Mouse (Mus musculus): ENCODE measurements at regions not wholly inside any gene's neighbourhood (a gene's known extent, or its start where the extent isn't known, plus 50 kb on each side); places are given as distances from the start of the nearest gene placed in this dataset.

DNA sequence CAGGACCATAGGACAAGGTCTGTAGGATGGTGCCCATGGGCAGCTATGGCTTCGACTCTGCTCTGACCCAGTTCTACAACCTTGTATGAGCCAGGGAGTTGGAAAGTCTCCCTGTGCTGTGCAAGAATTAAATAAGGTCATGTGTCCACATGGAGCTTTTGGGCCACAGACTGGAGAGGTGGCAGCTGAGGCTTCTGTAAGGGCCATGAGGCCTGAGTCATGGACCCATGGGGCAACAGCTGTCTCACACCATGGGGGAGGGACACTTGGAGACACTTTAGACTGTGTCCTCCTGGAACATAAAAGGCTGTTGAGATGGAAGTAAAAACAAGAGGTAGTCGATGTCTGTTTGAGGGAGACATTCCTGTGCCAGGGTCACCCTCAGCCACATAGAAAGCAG lies 154.5 kb upstream of the Gm3448 start:
- intact Hi-C loops (cut with DNase I), result no loop called here
- DNase-seq, result no peak

DNA sequence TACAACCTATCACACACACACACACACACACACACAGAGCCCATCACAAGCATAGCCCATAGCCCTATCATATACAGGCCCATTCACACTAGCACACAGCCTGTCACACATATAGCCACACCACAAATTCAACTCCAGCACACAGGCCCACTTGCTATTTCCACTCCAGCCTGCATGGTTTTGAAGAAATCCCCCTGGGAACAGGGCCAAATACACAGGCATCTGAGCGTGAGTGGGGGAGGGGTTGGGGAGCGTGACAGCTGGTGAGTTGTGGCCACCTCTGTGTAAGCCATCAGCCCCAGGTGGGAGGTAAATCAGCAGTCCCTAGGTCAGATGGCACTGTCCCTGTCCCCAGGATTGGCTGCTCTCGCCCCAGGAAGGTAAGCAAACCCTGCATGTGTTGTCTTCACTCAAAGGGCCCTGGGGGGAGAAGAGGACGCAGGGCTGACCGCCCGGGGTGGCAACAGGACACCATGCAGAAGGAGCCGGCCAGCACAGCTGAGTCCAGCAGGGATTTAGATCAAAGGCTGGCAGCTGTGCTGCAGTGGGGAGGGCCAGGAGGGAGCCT lies 153.6 kb upstream of the Gm3448 start:
- intact Hi-C loops (cut with DNase I), result no loop called here
- DNase-seq, result peak; percentile 70

DNA sequence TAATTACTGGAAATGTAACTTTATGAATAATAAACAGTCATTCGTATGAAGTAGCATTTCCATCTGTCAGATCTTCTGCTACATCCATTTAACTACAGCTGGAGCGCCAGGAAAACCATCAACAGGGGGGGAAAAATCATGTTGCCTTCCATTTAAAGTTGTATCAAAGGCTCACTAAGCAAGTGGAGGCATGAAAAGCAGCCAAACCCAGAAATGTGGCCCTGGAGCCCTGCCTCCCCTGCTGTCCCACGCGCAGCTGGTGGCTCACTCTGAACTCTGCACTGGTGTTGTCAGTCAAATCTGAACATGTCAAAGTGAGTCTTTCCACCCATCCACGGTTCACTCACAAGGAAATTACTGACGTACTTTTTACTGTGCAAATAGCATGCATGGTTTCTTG lies 152.5 kb upstream of the Gm3448 start:
- intact Hi-C loops (cut with DNase I), result no loop called here
- no peak for DNase-seq

DNA sequence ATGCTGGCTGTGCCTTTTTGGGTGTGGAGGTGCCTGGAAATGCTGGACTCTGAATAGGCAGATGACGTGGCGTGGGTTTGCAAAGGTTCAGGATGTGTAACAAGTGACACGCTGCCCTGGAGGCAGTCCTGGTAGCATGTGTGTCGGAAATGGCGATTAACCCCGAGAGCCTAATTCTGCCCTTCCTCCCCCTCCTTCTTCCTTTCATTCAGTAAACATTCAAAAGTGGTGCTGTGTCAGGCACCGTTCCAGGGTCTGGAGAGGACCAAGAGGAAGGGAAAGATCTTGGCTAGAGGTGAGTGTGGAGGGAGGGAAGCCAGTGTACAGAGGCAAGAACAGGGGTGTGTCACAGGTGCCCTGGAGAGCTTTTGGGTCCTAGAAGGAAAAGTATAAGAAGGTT lies 151.5 kb upstream of the Gm3448 start:
- intact Hi-C loops (cut with DNase I), result no loop called here
- no peak for DNase-seq

- intact Hi-C loops (cut with DNase I), result no loop called here
- no peak for DNase-seq
These were observed 143.9 kb upstream of the Gm3448 start for GRCm38 (mm10) chr17:15185217-15185616.

- DNase-seq, result no peak
- intact Hi-C loops (cut with DNase I), result no loop called here
These were observed 142.5 kb upstream of the Gm3448 start for GRCm38 (mm10) chr17:15183800-15184199.

- DNase-seq, result no peak
- intact Hi-C loops (cut with DNase I), result no loop called here
These were observed 140.8 kb upstream of the Gm3448 start for GRCm38 (mm10) chr17:15182105-15182504.

DNA sequence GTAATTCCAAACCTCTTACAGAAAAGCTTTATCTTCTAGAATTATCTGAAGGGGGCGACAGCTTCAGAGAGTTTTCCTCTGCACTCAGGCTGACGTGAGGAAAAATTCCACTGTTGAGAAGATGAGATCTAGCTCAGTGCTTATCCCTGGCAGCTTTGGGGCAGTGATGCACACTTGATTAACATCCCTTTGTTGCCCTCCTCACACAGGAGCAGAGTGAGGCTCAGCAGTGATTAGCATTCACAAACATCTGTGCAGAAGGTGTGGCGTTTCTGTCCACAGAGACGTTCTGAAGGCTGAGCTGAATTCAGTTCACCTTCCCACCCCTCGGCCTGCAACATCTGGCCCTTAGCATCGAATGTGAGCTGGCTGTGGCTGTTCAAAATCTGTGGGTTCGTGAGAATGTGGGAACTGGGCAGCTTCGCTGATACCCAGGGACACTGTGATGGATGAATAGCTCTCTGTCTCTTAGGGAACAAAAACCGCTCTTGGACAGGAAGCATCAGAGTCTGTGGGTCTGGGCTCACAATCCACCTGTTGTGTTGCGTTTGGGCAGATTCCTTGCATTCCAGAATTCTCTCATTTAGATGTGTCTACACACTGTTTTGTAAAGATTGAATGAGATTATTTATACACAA lies 139.0 kb upstream of the Gm3448 start:
- no peak for DNase-seq

GRCm38 (mm10) chr17:15179411-15179951 lies 138.1 kb upstream of the Gm3448 start:
- no peak for DNase-seq
- intact Hi-C loops (cut with DNase I), result no loop called here

More for the DNA sequence above, 139.0 kb upstream of the Gm3448 start:
- intact Hi-C loops (cut with DNase I), result no loop called here

DNA sequence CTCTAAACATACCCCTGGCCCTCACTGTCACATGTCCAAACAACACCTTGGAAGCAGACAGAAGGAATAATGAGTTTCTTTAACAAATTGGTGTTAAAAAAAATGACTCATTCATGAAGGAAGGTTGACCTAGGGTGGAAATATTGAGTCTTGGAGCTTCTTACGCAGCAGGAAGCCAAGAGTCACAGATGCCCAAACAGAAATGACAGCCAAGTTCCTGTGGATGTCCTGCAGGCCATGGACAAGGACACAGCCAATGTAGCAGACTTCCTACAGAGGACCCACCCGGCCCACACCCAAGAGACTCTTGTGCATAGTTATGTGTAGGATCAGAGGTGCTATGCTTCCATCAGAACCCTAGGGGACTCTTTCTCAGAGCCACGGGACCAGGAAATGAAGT lies 136.1 kb upstream of the Gm3448 start:
- intact Hi-C loops (cut with DNase I), result no loop called here
- no peak for DNase-seq

DNA sequence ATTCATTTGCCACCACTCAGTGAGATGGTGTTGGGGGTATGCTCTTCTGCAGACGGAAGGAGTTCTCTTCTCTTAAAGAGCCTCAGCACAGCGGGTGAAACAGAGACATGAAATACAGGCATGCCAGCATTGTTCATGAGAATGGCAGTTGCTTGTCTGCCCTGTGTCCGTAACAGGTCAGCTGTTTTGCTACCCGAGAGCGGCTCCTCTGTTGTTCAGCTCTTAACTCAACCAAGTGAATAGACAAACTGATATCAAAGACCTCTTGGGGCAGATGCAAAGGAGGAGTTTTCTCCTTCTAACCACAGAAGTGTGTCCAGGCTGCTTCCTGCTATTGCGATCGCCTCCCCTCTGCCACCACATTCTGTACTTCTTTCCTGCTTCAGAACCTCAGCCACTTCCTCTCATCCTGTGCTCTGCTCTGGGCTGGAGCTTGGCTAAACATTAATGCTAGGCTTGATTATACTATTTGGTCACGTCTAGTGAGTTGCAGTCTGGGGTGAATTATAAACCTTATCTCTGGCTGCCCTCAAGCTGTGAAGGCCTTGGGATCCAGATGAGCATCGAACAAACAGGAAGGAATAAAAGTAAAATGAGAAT lies 133.1 kb upstream of the Gm3448 start:
- DNase-seq, result no peak
- intact Hi-C loops (cut with DNase I), result no loop called here

GRCm38 (mm10) chr17:15167927-15168326 lies 126.6 kb upstream of the Gm3448 start:
- no peak for DNase-seq
- intact Hi-C loops (cut with DNase I), result no loop called here

DNA sequence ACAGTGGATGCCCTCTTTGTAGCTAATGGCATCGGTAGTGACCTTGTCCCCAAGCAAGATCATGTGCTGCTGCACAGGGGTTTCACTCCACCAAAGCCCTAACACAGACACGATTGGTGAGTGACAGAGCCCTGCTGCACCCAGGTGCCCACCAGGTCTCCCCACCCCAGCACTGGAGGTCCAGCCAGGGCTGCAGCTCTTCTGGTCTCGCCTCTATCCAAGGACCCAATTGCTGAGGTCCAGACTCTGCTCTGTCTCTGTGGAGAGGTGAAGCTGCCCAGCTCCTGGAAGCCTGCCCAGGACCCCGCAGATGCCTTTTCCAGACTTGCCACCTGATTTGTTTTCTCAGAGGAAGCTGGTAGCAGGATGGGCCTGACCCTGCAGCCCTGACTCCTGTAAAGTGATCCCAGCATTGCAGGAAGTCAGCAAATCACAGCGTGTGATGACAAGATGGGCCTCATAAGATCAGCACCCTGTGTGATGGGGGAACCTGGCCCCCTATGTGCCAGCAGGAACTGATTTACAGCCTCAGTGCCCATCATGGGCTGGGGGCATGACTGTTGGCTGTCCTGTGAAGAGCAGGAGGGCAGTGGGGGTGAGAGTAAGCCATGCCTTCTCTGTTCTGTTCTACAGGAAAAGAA lies 116.5 kb upstream of the Gm3448 start:
- DNase-seq, result peak; percentile 18
- intact Hi-C loops (cut with DNase I), result no loop called here

- intact Hi-C loops (cut with DNase I), result no loop called here
- DNase-seq, result no peak
These were observed 111.8 kb upstream of the Gm3448 start for GRCm38 (mm10) chr17:15152996-15153735.

DNA sequence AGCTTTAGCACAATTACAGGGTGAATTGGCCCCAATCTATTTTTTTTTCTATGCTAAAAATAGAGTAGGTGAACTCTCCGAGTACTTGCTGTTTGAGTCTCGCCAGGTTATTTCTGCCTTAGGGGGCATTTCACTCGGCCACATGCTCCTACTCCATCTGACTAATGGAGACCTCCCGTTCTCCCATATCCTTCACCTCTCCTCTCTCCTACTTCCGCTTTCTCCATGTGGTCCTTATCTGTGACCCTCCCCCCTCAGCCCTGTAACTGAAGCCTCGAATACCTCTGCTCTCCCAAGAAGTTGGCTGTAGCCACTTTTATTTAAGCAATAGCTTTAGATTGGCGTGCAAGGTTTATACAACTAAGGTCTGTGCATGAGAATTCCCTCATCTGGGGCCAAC lies 111.1 kb upstream of the Gm3448 start:
- DNase-seq, result no peak
- intact Hi-C loops (cut with DNase I), result no loop called here

DNA sequence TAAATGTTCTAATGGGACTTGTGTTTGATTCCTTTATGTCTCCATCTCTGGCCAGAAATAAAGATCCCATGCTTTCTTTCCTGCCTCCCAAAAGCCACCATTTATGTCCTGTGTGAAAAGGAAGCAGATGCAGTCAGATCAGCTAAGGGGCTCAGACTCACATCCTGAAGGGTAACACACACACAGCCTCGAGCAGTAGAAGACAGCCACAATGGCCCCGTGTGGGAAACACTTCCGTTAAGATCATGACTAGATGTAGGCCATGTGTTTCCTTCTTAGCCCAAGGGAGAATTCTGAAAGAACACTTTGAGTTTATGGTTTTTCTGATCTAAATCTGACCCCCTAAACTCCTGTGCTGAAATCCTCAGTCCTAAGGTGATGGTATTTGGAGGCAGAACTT lies 110.4 kb upstream of the Gm3448 start:
- no peak for DNase-seq
- intact Hi-C loops (cut with DNase I), result no loop called here

DNA sequence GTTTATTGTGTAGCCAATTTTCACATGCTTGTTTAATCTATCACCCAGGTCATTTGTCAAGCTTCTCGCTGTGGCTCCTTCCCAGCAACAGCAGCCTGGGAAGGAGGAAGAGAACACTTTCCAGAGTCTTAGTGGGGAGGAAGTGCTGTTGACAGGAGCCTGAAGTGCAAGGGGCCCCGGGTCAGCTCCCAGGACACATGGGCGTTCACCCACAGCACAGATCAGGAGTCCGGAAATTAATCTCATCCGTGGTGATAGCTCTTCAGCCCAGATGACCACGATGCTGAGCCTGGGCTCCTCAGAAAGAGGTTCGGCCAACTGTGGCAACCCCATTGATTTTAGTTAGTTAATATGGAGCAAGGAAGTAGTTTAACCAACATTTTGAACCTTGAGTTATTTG lies 105.3 kb upstream of the Gm3448 start:
- intact Hi-C loops (cut with DNase I), result no loop called here

GRCm38 (mm10) chr17:15145191-15145968 lies 104.0 kb upstream of the Gm3448 start:
- intact Hi-C loops (cut with DNase I), result no loop called here
- no peak for DNase-seq

More for the DNA sequence above, 105.3 kb upstream of the Gm3448 start:
- DNase-seq, result no peak

- intact Hi-C loops (cut with DNase I), result no loop called here
- no peak for DNase-seq
These were observed 99.1 kb upstream of the Gm3448 start for GRCm38 (mm10) chr17:15140391-15140790.
